In genomic region chr12:40027444-40027843, GRCm38 (mm10) we compare ENCODE assay signal across 22 mouse cellular contexts. TPM values are rescaled to one million over a fixed set of nuclear protein-coding genes. Genes with fewer than 3 reads are reported as not detected.
A peak's percentile ranks its signal among the peaks of the same experiment; 100 is the strongest.
DNase-seq lines count a peak whose midpoint lies in the region; ATAC-seq and TF ChIP-seq lines count a peak whose summit lies in the region.
"Had no signal": no experiment of that assay in that cellular context is flagged by ENCODE, and none has a peak within 500 bp of the region (broad histone marks: within the 10 kb centered on the region; RNA-seq: fewer than 3 reads in every experiment).

No protein-coding gene starts in this region.

- TF ChIP-seq CTCF in layer of hippocampus, adult 2 months (conservative IDR thresholded peaks at IDR 0.05) = no peak

- H3K27ac ChIP-seq in layer of hippocampus, adult 2 months = peak overlapping the region; percentile 25; the same call in 1 of the 2 replicates
- H3K27ac ChIP-seq in heart, embryonic 10.5 days = no peak overlapping the region
- H3K27ac ChIP-seq: embryonic facial prominence, embryonic 12.5 days; forebrain, embryonic 10.5 days; hindbrain, embryonic 15.5 days; limb, embryonic 15.5 days; neural tube, embryonic 12.5 days had no signal

- DNase-seq in layer of hippocampus, adult 2 months (ENCODE audit: low spot score in 2 of 2) = no peak
- no peak for DNase-seq in layer of hippocampus, postnatal 10 days (ENCODE audit: low spot score in 2 of 2)
- DNase-seq in c-Kit-positive CD71-positive TER-119-negative erythroid progenitor cells, embryonic 14.5 days (ENCODE audit: low read depth) = peak; percentile 55
- peak; percentile 49 for DNase-seq in liver
- no peak for DNase-seq in left cerebral cortex, adult 9 months (ENCODE audit: low spot score in 2 of 2)
- DNase-seq in heart, embryonic 10.5 days (ENCODE audit: low spot score) = no peak
- no peak for DNase-seq in lung, postnatal 36 days
- DNase-seq: adrenal gland, postnatal 25 days; cerebellum, postnatal 25 days; kidney, adult 11 months; kidney, postnatal 10 days; lung, postnatal 10 days; thymus, postnatal 36 days had no signal

- H3K4me1 ChIP-seq in heart, embryonic 10.5 days = no peaks in the 10 kb centered on the region
- H3K4me1 ChIP-seq: embryonic facial prominence, embryonic 12.5 days; forebrain, embryonic 10.5 days; hindbrain, embryonic 15.5 days; limb, embryonic 15.5 days; neural tube, embryonic 12.5 days had no signal

- no peaks in the 10 kb centered on the region for H3K36me3 ChIP-seq in heart, embryonic 10.5 days
- H3K36me3 ChIP-seq: embryonic facial prominence, embryonic 12.5 days; forebrain, embryonic 10.5 days; limb, embryonic 15.5 days; neural tube, embryonic 12.5 days had no signal

- H3K9me3 ChIP-seq in heart, embryonic 10.5 days = no peaks in the 10 kb centered on the region
- H3K9me3 ChIP-seq: embryonic facial prominence, embryonic 12.5 days; forebrain, embryonic 10.5 days; hindbrain, embryonic 15.5 days; limb, embryonic 15.5 days had no signal

- WGBS in heart, embryonic 10.5 days = 75% methylated on average over 3 of the region's 3 CpGs

- H3K27me3 ChIP-seq in heart, embryonic 10.5 days (ENCODE audit: insufficient read depth, poor library complexity, severe bottlenecking) = no peaks in the 10 kb centered on the region
- H3K27me3 ChIP-seq: CH12.LX; embryonic facial prominence, embryonic 12.5 days; hindbrain, embryonic 15.5 days; limb, embryonic 15.5 days; neural tube, embryonic 12.5 days; Patski had no signal

- ATAC-seq in megakaryocyte progenitor cell, adult 5-6 weeks (replicated peaks; ENCODE audit: poor library complexity) = peak; percentile 68
- ATAC-seq: activated CD4-positive, CD25-positive, alpha-beta regulatory T cell, adult 4 months; Patski had no signal

- no peak overlapping the region for H3K4me3 ChIP-seq in layer of hippocampus, adult 2 months
- H3K4me3 ChIP-seq in heart, embryonic 10.5 days = no peak overlapping the region
- H3K4me3 ChIP-seq: embryonic facial prominence, embryonic 12.5 days; forebrain, embryonic 10.5 days; hindbrain, embryonic 15.5 days; limb, embryonic 15.5 days; neural tube, embryonic 12.5 days had no signal

RNA-seq across cellular contexts. Expression of gene Arl4a, which starts 10.4 kb away (rescaled TPM):
- 10 to 100 TPM; 29.9 to 30.5 TPM for total RNA-seq in layer of hippocampus, adult 2 months (2021)
- total RNA-seq in layer of hippocampus, postnatal 10 days (2021) = 10 to 100 TPM; 50.1 to 50.2 TPM
- total RNA-seq in megakaryocyte progenitor cell, adult 5-6 weeks (2015) = 23.4 and 34.0 TPM in 2 replicates
- 11.2 and 18.7 TPM in 2 replicates for total RNA-seq in megakaryocyte progenitor cell, adult 5-6 weeks (2017)
- 29.0 and 31.1 TPM in 2 replicates for polyA plus RNA-seq in heart, embryonic 10.5 days (2016; fragmentation: Nextera tagmentation; extraction: Ambion mirVana)

Comparison
In these comparisons a context has a peak if more than half of its experiments do, and no peak if none do; other contexts are left out.
1. DNase-seq: peak in c-Kit-positive CD71-positive TER-119-negative erythroid progenitor cells, embryonic 14.5 days (single experiment) and liver (single experiment); none in layer of hippocampus, adult 2 months (0 of 2), layer of hippocampus, postnatal 10 days (0 of 2), left cerebral cortex, adult 9 months (0 of 2), heart, embryonic 10.5 days (single experiment) and lung, postnatal 36 days (single experiment).